Mouse (Mus musculus) embryonic fibroblast, embryonic 13.5 days (primary cell): ENCODE data around the gene Gm5458.
"Not testable (repeated sequence)": the region's sequence is repeated elsewhere in the genome, so short reads cannot be mapped to it uniquely, and the experiment has no call there.

ENCODE experiments used
- CTCF ChIP-seq: IDR thresholded peaks from 2 replicates; pipeline ENCODE4 v1.5.1; 2011; ENCODE audit warnings: mild to moderate bottlenecking, control low read depth, low read length, moderate library complexity, borderline replicate concordance; ENCODE audit not compliant: insufficient read depth
- POLR2A ChIP-seq: IDR thresholded peaks from 2 replicates; pipeline ENCODE4 v1.6.1; 2011; ENCODE audit warnings: low read depth, mild to moderate bottlenecking, control low read depth, low read length, moderate library complexity

DNA sequence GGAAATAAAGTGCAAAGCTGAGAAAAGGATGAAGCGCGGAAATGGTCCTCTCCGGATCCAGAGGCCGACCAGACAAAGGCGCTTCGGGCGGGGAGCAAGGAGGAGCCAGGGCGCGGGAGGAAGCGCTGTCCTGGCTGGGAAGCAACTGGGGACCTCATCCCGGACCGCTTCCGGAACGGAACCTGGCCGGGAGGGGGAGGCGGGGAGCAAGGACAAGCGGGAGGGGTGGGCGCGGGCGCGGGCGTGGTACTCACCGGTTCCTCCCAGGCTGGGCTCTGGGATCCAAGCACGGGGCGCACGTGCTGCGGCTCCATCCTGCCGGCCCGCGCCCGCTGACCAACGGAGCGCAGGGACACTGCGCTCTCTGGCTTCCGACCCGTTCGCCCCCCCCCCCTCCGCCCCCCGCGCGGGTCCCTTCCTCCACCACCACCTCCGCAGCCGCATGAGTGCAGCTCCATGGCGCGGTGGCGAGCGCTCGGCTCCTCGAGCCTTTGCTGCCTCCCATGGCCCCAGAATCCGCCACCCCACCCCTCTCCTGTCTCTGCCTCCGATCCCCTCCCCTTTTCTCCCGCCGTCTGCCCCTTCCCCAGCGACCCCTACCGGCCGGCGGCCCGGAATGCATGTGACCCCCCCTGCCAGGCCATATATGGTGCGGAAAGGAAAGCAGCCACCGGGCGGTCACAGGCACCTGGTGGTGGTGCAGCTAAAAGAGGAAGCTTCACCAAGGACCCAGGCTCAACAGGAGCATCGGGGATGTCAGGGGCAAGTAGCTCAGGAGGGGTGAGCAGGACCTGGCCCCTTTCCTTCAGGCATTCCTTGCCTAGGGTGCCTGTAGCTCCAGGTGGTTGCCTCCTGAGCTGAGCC is 17.3 kb downstream of the Gm5458 start, which contains the start of gene Gm2237:
- TF ChIP-seq POLR2A, CTCF: not testable (repeated sequence)
